In the genomic region with DNA sequence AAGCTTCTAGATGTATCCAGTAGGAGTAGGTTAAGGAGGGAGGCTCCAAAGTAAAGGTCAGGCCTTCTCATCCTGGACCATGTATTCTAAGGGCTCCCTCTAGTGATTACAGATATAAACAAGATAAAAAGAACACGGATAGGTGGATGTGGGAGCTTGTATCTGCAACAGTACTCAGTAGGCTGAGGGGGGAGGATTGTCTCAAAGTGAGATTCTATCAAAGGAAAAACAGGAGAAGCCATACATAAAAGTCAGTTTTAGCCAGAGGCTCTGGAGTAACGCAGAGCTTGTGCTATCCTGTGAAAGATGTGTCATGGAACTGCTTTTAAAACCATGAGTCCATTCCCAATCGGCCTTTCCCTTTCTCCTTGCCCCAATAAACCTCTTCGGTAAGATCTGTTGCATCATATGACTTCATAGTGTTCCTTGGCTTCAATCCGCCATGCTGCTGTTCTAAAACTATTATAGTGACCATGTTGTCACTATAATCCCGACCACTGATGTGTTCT, we compare ENCODE assay signal across 9 mouse cellular contexts. TPM values are rescaled to one million over a fixed set of nuclear protein-coding genes. Genes with fewer than 3 reads are reported as not detected.
A peak's percentile ranks its signal among the peaks of the same experiment; 100 is the strongest.
DNase-seq lines count a peak whose midpoint lies in the region; TF ChIP-seq lines count a peak whose summit lies in the region.
"Had no signal": no experiment of that assay in that cellular context is flagged by ENCODE, and none has a peak within 500 bp of the region (broad histone marks: within the 10 kb centered on the region; RNA-seq: fewer than 3 reads in every experiment).

No protein-coding gene starts in this region.

- WGBS in hindbrain, embryonic 10.5 days = 39% methylated on average over 6 of the region's 6 CpGs

- in situ Hi-C loops in ES-E14 (cut with MboI; ENCODE audit: low sequenced_read_pairs in 2 of 2, unreplicated experiment in 2 of 2) = no loop called here

- no peaks in the 10 kb centered on the region for H3K27me3 ChIP-seq in hindbrain, embryonic 10.5 days (ENCODE audit: insufficient read depth, poor library complexity, severe bottlenecking)

- H3K4me1 ChIP-seq in ES-E14 (ENCODE audit: control insufficient read depth in 2 of 2, insufficient read depth in 2 of 2, low read length in 2 of 2, poor library complexity in 1 of 2) = peaks cover 4 to 7% of the 10 kb centered on the region in 2 experiments; a peak in 3 of 4 replicates
- peaks cover 15% of the 10 kb centered on the region for H3K4me1 ChIP-seq in hindbrain, embryonic 10.5 days (replicated peaks)

- H3K9me3 ChIP-seq in ES-E14 (ENCODE audit: control insufficient read depth, insufficient read depth, low read depth, low read length) = no peaks in the 10 kb centered on the region
- no peaks in the 10 kb centered on the region for H3K9me3 ChIP-seq in hindbrain, embryonic 10.5 days

- peak overlapping the region; percentile 79; the same call in 1 of the 2 replicates for H3K9ac ChIP-seq in ES-E14 (ENCODE audit: insufficient read depth, low read depth, low read length, poor library complexity, severe bottlenecking)

- no peak overlapping the region; the same call in 1 of the 2 replicates for H3K27ac ChIP-seq in ES-E14 (ENCODE audit: insufficient read depth, low read depth, low read length, poor library complexity, severe bottlenecking)
- peak overlapping the region; percentile 89 for H3K27ac ChIP-seq in hindbrain, embryonic 10.5 days

- H3K36me3 ChIP-seq in ES-E14 (ENCODE audit: control insufficient read depth, insufficient read depth, low read length, poor library complexity, severe bottlenecking) = peaks cover 3% of the 10 kb centered on the region; the same call in 1 of the 2 replicates
- peaks cover 24% of the 10 kb centered on the region for H3K36me3 ChIP-seq in hindbrain, embryonic 10.5 days

- peak overlapping the region; percentile 54 to 86 for H3K4me3 ChIP-seq in ES-E14 (ENCODE audit: insufficient read depth in 1 of 2, low read depth in 1 of 2, low read length in 2 of 2, poor library complexity in 1 of 2, severe bottlenecking in 1 of 2)
- H3K4me3 ChIP-seq in hindbrain, embryonic 10.5 days = peak overlapping the region; percentile 62

- peak; percentile 55 for DNase-seq in adrenal gland, adult 2 months
- DNase-seq in adrenal gland, adult 8-10 months = no peak
- DNase-seq in ES-E14 (ENCODE audit: low read depth, low spot score) = peak; percentile 48
- DNase-seq in embryo, embryonic 11 days = peak; percentile 59
- DNase-seq in hindbrain, embryonic 10.5 days (ENCODE audit: low spot score) = no peak
- DNase-seq in layer of hippocampus, postnatal 10 days (ENCODE audit: low spot score in 2 of 2) = peak; percentile 27 to 31
- DNase-seq in mesoderm, embryonic 11.5 days (ENCODE audit: low read depth, low spot score) = peak; percentile 39
- DNase-seq in ovary, postnatal 10 days (ENCODE audit: low spot score) = no peak

TF ChIP-seq in ES-E14, 5 proteins besides CTCF, POLR2A, EP300 and RAD21:
- TF ChIP-seq ZNF384 (IDR thresholded peaks at IDR 0.05; ENCODE audit: low read depth, low read length) (no peak), MAFK (IDR thresholded peaks at IDR 0.05; ENCODE audit: insufficient read depth, low read depth, low read length) (no peak), CHD2 (IDR thresholded peaks at IDR 0.05; ENCODE audit: low read depth, low read length) (no peak), HCFC1 (IDR thresholded peaks at IDR 0.05; ENCODE audit: borderline replicate concordance, insufficient read depth, low read length) (no peak), ZC3H11A (IDR thresholded peaks at IDR 0.05; ENCODE audit: borderline replicate concordance, low read depth, low read length) (no peak)

RNA-seq across cellular contexts. Expression of a gene that starts 0.8 kb away (rescaled TPM):
- 10 to 100 TPM; 46.9 to 53.0 TPM for total RNA-seq in adrenal gland, adult 2 months (2021)
- 6.5 and 7.7 TPM in 2 replicates for polyA plus RNA-seq in adrenal gland, adult 2 months (2012; rRNA removed)
- 10 to 100 TPM; 38.0 to 61.1 (median 44.6) TPM for total RNA-seq in adrenal gland, adult 8-10 months (2022)
- total RNA-seq in ES-E14 (2012; rRNA removed) = 24.7 and 37.0 TPM in 2 replicates
- polyA plus RNA-seq in hindbrain, embryonic 10.5 days (2016; fragmentation: Nextera tagmentation; extraction: Ambion mirVana) = 65.2 and 68.6 TPM in 2 replicates
- 10 to 100 TPM; 31.4 to 42.1 TPM for total RNA-seq in layer of hippocampus, postnatal 10 days (2021)

RNA-seq across cellular contexts. Expression of a gene that starts 26.2 kb away (rescaled TPM):
- 10 to 100 TPM; 34.1 to 43.0 TPM for total RNA-seq in adrenal gland, adult 2 months (2021)
- 7.4 and 8.6 TPM in 2 replicates for polyA plus RNA-seq in adrenal gland, adult 2 months (2012; rRNA removed)
- 10 to 100 TPM; 42.6 to 60.9 (median 46.0) TPM for total RNA-seq in adrenal gland, adult 8-10 months (2022)
- total RNA-seq in ES-E14 (2012; rRNA removed) = 13.3 and 13.6 TPM in 2 replicates
- 13.0 and 17.0 TPM in 2 replicates for polyA plus RNA-seq in hindbrain, embryonic 10.5 days (2016; fragmentation: Nextera tagmentation; extraction: Ambion mirVana)
- 100 to 1,000 TPM; 144 to 146 TPM for total RNA-seq in layer of hippocampus, postnatal 10 days (2021)

RNA-seq across cellular contexts. Expression of a gene that starts 56.0 kb away (rescaled TPM):
- 1 to 10 TPM; 6.4 to 9.5 TPM for total RNA-seq in adrenal gland, adult 2 months (2021)
- polyA plus RNA-seq in adrenal gland, adult 2 months (2012; rRNA removed) = 14.3 and 16.2 TPM in 2 replicates
- 1 to 10 TPM; 4.6 to 8.5 (median 5.7) TPM for total RNA-seq in adrenal gland, adult 8-10 months (2022)
- 1.5 and 5.5 TPM in 2 replicates for total RNA-seq in ES-E14 (2012; rRNA removed)
- 1.1 and 2.4 TPM in 2 replicates for polyA plus RNA-seq in hindbrain, embryonic 10.5 days (2016; fragmentation: Nextera tagmentation; extraction: Ambion mirVana)
- total RNA-seq in layer of hippocampus, postnatal 10 days (2021) = not detected
- polyA plus RNA-seq: C2C12 had no signal

Comparison
In these comparisons a context has a peak if more than half of its experiments do, and no peak if none do; other contexts are left out.
1. DNase-seq: peak in adrenal gland, adult 2 months (single experiment), ES-E14 (single experiment), embryo, embryonic 11 days (single experiment), layer of hippocampus, postnatal 10 days (2 of 2) and mesoderm, embryonic 11.5 days (single experiment); none in adrenal gland, adult 8-10 months (single experiment), hindbrain, embryonic 10.5 days (single experiment) and ovary, postnatal 10 days (single experiment).